Mouse (Mus musculus): ENCODE results near the gene Cst6.

Cst6 gene

GRCm38 (mm10) chr19:5348526-5349501 is 560 bp downstream of the Cst6 start:
- CTCF ChIA-PET, result interaction anchor here (0.6 kb wide), 1 partner anchor 75 kb away, joined by 3 read pairs; no protein-coding TSS in a partner anchor

- CTCF ChIA-PET, result no interaction called here
Observed at GRCm38 (mm10) chr19:5348064-5348463, 1.3 kb downstream of the Cst6 start.

- CTCF ChIA-PET, result no interaction called here
Observed at GRCm38 (mm10) chr19:5345297-5346131, 3.9 kb downstream of the Cst6 start.

GRCm38 (mm10) chr19:5341360-5341759 is 8.0 kb downstream of the Cst6 start:
- CTCF ChIA-PET, result no interaction called here

- CTCF ChIA-PET, result interaction anchor here (0.6 kb wide), 1 partner anchor 29 kb away, joined by 3 read pairs; no protein-coding TSS in a partner anchor
Observed at GRCm38 (mm10) chr19:5337975-5338374, 11.4 kb downstream of the Cst6 start.

- CTCF ChIA-PET, result no interaction called here
Observed at GRCm38 (mm10) chr19:5335441-5335840, 13.9 kb downstream of the Cst6 start, which contains the start of gene Catsper1. Gene Catsper1, plus strand, starts transcription at chr19:5335741.

- CTCF ChIA-PET, result no interaction called here
Observed at GRCm38 (mm10) chr19:5334741-5335140, 14.6 kb downstream of the Cst6 start.

GRCm38 (mm10) chr19:5327970-5328369 is 21.4 kb downstream of the Cst6 start:
- CTCF ChIA-PET, result no interaction called here

- CTCF ChIA-PET, result interaction anchor here (0.7 kb wide), 1 partner anchor 1736 kb away, joined by 3 read pairs; no protein-coding TSS in a partner anchor
Observed at GRCm38 (mm10) chr19:5323801-5324200, 25.6 kb downstream of the Cst6 start.

- CTCF ChIA-PET, result interaction anchor here (0.5 kb wide), 1 partner anchor 540 kb away, joined by 3 read pairs; no protein-coding TSS in a partner anchor
Observed at GRCm38 (mm10) chr19:5313189-5313588, 36.2 kb downstream of the Cst6 start.

- CTCF ChIA-PET, result no interaction called here
Observed at GRCm38 (mm10) chr19:5309025-5309424, 40.3 kb downstream of the Cst6 start.

- CTCF ChIA-PET, result no interaction called here
Observed at GRCm38 (mm10) chr19:5306968-5307734, 42.2 kb downstream of the Cst6 start.

- CTCF ChIA-PET, result interaction anchor here (0.5 kb wide), 1 partner anchor 124 kb away, joined by 3 read pairs; no protein-coding TSS in a partner anchor
Observed at GRCm38 (mm10) chr19:5306279-5306678, 43.1 kb downstream of the Cst6 start.

GRCm38 (mm10) chr19:5302455-5302854 is 46.9 kb downstream of the Cst6 start:
- CTCF ChIA-PET, result interaction anchor here (0.5 kb wide), 1 partner anchor 64 kb away, joined by 15 read pairs; no protein-coding TSS in a partner anchor

- CTCF ChIA-PET, result no interaction called here
Observed at GRCm38 (mm10) chr19:5300588-5300987, 48.8 kb downstream of the Cst6 start.

GRCm38 (mm10) chr19:5297903-5298800 is 51.2 kb downstream of the Cst6 start, which contains the start of gene Gal3st3:
Gene Gal3st3, plus strand, starts transcription at chr19:5298331.
- CTCF ChIA-PET, result interaction anchor here (0.6 kb wide), 1 partner anchor 79 kb away, joined by 7 read pairs; no protein-coding TSS in a partner anchor

- CTCF ChIA-PET, result no interaction called here
Observed at GRCm38 (mm10) chr19:5296630-5297029, 52.7 kb downstream of the Cst6 start.

- CTCF ChIA-PET, result interaction anchor here (0.5 to 1.0 kb wide), 3 partner anchors 40 to 1446 kb away, joined by 3 to 5 read pairs (median 4); no protein-coding TSS in a partner anchor
Observed at GRCm38 (mm10) chr19:5295736-5296075, 53.7 kb downstream of the Cst6 start.

GRCm38 (mm10) chr19:5294972-5295735 is 54.2 kb downstream of the Cst6 start, which contains the start of gene Sf3b2:
Gene Sf3b2, minus strand, starts transcription at chr19:5295455.
- CTCF ChIA-PET, result interaction anchor here (0.5 to 1.0 kb wide), 3 partner anchors 39 to 1445 kb away, joined by 3 to 5 read pairs (median 4); no protein-coding TSS in a partner anchor
